Mouse (Mus musculus) left cerebral cortex, adult 11 months (tissue): ENCODE measurements at regions not wholly inside any gene's neighbourhood (a gene's known extent, or its start where the extent isn't known, plus 50 kb on each side); places are given as distances from the start of the nearest gene placed in this dataset.

Experiments
- DNase-seq: peaks from one replicate; pipeline ENCODE4 v3.0.0; 2022; ENCODE audit warnings: low spot score

- DNase-seq = no peak
Measured at GRCm38 (mm10) chr14:105708691-105709090, 187.9 kb downstream of the Spry2 start.

GRCm38 (mm10) chr14:105706756-105707155 lies 189.9 kb downstream of the Spry2 start:
- no peak for DNase-seq

DNA sequence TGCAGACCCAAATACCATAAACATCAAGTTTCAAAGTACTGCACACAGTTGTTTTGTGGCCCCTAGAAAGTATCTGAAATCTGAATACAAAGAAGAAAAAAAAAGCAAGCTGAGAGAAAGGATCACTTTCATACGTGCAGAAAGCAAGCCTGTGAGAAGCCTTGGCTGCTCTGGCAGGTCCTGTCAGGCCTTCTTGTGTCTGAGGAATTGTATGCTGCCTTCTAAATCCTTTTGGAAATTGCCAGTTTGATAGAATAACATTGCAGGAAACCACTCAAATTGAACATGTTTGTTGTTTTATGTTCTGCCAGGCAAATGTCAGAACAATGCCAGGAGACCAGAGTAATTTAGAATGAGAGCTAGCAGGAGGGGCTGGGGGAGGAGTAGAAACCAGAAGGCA lies 198.0 kb downstream of the Spry2 start:
- no peak for DNase-seq

GRCm38 (mm10) chr14:105698086-105698485 lies 198.5 kb downstream of the Spry2 start:
- no peak for DNase-seq

- no peak for DNase-seq
Measured at GRCm38 (mm10) chr14:105697398-105697797, 199.2 kb downstream of the Spry2 start.

- DNase-seq = no peak
Measured at GRCm38 (mm10) chr14:105694969-105695368, 201.7 kb downstream of the Spry2 start.

GRCm38 (mm10) chr14:105693713-105694112 lies 202.9 kb downstream of the Spry2 start:
- no peak for DNase-seq

DNA sequence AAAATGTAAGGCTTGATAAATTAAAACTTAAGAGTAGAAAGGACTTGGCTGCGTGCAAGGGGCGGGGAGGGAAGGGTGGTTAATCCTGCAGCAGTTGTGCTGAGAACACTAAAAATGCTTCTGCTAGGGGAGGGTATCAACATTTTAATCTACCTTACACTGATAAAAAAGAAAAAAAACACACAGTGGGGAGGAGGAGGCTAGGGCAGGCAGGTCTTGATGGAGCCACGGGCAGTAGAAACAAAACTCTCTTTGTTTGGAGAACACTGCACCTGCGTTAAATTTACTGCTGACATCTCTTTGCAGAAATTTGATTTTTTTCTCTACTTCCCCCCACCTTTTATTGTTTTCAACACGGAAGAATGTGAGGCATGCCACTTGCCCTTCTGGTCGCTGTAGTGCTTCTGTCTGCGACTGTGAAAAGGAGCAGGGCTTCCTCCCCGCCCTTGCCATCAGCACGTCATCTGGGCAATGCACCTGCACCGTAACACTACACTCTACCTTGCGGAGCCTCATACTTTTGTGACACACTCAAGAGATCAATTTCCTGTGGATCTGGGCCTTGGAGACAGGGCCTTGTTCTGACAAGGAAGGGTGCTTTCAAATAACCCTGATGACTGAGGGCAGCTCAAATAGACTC lies 211.7 kb downstream of the Spry2 start:
- DNase-seq = no peak

- no peak for DNase-seq
Measured at GRCm38 (mm10) chr14:105684329-105684728, 212.3 kb downstream of the Spry2 start.

DNA sequence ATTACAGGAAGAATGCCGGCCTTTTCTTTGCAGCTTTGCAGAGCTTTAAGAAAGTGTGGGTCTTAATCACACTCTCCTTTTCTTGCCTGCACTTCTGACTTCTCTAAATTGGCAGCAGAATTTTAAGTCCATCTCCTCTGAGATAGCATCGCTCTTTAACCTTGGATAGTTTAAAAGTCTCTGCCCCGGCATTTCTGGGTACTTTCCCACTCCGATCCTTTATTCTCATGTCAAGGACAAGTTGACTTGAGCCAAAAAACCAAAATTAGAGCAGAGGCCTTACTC lies 220.0 kb downstream of the Spry2 start:
- DNase-seq = no peak

DNA sequence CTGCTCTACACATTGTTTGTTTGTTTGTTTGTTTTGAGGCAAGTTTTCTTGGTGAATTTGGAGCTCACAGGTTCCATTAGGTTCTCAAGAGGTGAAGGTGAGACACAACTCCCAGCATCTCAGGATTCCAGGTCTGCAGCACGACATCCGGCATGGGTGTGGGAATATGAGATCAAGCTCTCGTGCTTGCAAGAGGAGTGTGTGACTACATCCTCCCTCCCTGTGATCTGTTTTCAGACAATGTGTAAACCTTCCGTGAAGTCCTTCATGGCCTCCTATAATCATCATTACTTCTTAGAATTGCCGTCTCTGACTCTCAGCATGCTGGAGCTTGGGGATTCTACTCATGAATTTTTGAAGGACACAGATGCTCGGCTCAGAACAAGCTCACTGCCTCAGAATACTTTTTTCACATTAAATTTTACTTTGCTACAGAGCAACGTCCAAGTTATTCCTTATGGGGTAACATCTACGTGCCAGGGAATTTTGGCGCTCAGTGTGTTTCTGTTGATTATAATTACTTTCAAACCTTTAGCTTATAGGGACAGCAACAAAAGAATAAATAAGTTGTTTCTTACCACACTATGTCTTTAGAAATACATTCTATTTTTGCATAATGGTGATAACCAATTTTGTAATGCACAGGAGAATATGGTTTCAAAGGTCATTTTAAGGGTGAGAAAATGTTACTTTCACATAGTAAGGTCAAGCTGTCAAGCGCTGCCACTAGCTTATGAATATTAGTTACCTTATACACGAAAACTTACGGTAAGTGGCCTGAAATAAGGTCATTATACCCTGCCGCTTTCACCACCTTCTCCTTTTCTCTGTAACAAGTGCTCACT lies 220.6 kb downstream of the Spry2 start:
- no peak for DNase-seq

DNA sequence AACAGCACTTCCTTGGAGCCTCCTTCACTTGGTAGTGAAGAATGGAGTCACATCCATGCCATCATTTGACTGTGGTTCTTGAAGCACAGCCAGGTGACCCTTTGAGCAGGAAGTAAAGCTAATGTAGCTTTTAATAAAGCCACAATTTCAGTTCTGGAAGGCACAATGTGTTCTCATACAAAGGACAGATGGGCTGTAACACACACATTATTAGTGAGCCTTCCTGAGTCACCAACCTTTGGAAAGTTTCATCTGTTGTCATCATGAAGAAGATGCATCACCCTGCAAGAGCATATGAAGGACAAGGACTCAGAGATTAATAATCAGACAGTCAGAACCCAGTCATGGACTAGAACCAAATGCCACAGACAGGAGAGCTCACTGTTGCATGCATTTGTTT lies 221.6 kb downstream of the Spry2 start:
- DNase-seq = no peak

GRCm38 (mm10) chr14:105668969-105669368 lies 227.7 kb downstream of the Spry2 start:
- peak; percentile 74 for DNase-seq

DNA sequence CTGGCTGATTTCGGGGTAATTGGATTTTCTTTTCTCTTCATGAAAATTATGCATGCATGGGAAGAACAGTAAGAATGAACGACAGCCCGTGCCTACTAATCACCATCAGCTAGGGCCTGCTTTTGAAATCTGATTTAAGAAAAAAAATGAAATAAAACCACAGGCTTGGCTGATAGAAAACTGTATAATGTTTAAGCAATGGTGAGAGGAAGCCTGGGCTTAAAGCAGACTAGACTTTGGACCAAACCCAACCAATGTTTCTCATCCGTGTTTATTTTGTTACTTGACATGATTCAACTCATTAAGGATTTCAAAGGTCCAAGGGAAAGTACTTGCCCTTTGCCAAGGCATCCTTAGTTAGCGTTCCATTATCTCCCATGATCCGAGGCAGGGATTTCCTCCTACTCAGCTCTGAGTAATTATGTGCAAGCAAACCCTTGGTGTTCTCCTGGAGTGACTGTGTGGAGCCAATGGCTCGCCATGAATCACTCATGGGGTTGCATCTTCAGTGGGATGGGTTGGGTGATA lies 231.9 kb downstream of the Spry2 start:
- DNase-seq = no peak

DNA sequence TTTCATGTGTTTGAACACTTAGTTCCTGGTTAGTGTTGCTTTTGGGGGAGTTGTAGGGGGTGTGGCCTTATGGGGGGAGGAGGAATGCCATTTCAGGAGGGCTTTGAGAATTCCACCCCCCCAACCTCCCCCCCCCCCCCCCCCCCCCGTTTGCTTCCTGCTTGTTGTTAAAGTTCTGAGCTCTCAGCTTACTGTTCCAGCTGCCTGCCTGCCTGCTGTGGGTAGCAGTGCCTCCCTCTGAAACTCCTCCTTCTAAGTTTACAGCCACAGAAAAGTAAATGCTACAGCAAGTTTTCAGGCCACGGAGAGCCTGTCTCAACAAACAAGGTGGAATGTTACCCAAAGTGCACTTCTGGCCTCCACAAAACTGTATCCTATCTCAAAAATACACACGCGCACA lies 233.1 kb downstream of the Spry2 start:
- DNase-seq = no peak

DNA sequence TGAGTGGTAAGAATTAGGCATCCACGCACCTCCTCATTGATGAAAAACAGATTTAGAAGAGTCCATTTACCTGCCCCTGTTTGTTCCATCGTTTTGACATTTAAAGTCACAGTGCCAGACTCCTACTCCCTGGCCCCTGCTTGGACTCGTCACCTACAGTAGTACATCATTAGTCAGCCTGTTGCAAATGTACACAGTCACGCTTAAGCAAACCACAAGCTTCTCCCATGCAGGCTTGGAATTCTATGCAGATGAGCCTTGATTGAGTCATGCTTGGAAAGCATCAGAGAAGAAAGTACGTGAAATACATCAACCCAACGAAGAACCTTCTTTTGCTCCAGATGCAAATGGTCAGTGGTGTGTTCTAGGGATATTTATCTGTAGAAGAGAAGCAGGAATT lies 233.8 kb downstream of the Spry2 start:
- no peak for DNase-seq

GRCm38 (mm10) chr14:105658316-105658715 lies 238.3 kb downstream of the Spry2 start:
- DNase-seq = peak; percentile 23

DNA sequence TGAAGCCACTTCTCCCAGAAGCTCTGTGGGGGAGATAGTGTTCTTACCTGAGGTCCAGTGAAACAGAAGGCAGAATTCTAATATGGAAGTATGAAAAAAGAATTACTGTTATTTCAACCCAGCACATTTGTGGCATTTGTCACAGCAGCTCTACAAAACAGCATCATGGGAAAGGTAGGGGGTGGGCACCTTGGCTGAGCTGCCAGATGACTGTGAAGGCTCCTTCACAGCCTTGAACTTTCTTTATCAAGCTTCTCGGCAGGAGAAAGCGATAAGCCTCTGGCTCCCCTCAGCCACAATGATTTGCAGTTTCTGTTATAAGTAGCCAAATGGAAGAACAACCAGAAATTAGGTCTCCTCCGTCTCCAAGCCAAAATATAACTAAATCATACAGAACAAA lies 249.5 kb downstream of the Spry2 start:
- DNase-seq = no peak

GRCm38 (mm10) chr14:105644428-105644827 lies 252.2 kb downstream of the Spry2 start:
- no peak for DNase-seq

DNA sequence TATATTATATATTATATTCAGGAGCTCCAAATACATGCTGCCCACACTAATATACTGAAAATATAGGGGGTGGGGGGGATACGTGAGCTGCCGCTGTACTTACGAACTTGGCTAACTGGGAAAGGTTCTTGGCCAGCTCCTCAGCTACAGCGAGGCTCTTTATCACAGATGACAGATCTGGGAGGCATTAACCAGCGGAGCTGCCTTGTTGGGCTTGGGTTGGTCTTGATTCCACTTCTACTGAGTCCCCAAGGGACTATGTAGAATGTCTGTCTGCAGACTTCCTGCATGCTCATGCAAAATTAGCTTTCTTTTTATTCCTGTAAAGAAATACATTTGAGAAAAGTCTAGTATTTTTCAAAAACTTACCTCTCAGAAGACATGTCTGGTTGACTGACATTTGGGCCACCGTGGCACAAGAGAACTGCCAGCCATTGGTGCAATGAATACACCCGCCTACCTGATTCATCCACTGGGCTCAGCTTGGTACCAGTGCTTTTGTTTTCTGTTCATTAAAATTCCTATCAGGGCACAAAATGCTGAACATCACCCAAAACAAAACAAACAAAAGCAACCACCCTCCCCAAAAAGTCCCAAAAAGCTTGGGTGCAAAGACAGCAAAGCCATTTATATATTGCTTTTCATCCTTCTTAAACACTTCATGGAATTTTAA lies 253.2 kb downstream of the Spry2 start:
- no peak for DNase-seq

GRCm38 (mm10) chr14:105632335-105632734 lies 264.3 kb downstream of the Spry2 start:
- peak; percentile 42 for DNase-seq

GRCm38 (mm10) chr14:105631681-105632031 lies 265.0 kb downstream of the Spry2 start:
- DNase-seq = no peak
